Mouse (Mus musculus) frontal cortex, postnatal 25 days (tissue): ENCODE results near the gene Gm10024.
"Not testable (repeated sequence)": the region's sequence is repeated elsewhere in the genome, so short reads cannot be mapped to it uniquely, and the experiment has no call there.

ENCODE experiments used
- DNase-seq, 2 experiments: peaks; one replicate each; pipeline ENCODE4 v3.0.0; 2022; ENCODE audit warnings: low spot score in 2 of 2

Gene Gm10024

DNA sequence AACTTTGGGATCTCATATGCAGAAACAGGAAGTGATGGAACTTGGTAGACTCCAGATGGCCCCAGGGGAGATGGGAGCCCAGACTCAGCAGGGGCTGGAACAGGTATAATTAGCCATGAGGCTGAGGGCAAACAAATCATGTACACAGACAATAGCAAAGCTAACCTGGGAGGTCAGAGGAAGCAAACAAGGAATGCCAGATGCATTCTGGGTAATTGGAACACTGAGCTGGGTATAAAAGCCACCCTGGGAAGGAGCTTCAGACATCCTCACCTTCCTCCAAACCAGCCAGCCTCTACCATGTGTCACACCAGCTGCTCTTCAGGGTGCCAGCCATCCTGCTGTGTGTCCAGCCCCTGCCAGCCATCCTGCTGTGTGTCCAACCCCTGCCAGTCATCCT is at the start of gene Gm10024:
TSS of gene Gm10024 (plus strand) at position 301 of the 400 bp plus-strand sequence.
- not testable (repeated sequence) for DNase-seq

DNA sequence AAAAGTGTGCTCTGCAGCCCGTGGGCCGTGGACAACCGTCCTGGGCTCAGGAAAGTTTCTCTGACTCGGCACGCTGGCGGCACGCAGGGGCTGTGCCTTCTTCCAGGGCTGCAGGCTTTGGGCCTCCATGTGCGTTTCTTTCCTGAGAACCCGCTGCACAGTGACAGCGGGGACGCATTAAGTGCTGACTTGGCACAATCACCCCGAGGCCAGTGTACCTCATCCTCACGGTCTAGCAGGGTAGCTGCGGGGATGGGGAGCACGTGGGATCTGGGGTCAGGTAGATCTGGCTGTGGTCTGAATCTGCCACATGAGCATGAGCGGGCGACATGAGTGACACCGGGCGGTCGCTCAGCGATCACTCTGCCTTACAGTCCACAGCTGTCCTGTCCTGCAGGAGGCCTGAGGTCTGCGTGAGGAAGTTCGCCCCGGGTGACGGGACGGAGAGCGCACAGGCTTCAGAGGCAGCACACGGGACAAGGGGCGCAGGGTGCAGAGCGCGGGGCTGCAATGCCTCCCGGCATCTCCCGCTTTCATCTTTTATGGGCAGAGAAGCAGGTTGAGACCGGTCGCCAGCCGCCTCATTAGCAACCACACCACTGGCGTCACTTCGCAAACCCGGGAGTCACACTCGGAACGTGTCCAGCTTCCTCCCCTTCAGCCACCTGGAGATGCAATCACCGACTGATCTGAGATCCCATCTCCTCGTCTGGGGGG is 47.1 kb upstream of the Gm10024 start:
- no peak for DNase-seq

DNA sequence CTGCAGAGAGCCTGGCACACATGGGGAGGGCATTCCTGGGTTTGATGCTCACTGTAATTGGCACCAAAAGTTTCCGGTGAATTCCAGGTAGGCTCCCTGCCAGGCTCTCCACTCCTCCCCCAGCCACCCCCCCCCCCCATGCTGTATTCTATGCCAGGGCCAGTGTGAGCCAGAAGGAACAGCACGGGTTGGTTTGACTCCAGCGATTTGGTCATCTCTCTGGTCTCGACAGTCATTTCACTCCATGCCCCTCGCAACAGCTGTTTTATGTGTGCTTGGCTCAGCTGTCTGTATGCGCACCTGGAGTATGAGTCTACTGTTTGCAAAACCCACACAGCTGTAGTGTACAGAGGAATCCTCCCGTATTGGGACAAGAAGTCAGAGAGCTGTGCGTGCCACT is 44.9 kb upstream of the Gm10024 start:
- no peak for DNase-seq

DNA sequence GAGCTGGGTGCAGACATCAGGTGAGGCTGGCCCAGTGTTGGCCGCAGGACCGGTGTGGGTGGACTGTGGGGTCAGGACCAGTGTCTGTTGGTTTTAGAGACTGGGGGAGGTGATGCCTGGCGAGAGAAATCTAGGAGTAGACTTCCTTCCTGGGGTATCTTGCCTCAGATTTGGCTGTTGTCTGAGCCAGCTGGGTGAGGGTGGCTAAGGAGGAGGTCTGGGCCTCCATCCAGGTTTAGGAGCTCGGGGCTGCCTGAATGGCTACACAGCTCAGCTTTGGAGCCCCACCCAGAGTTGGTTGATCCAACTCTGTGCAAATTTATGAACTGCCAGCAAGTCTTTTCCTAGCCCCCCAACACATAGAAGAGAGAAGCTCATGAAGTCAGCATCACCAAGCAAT is 43.9 kb upstream of the Gm10024 start:
- peak in 1 of 2 experiments; percentile 24 for DNase-seq

DNA sequence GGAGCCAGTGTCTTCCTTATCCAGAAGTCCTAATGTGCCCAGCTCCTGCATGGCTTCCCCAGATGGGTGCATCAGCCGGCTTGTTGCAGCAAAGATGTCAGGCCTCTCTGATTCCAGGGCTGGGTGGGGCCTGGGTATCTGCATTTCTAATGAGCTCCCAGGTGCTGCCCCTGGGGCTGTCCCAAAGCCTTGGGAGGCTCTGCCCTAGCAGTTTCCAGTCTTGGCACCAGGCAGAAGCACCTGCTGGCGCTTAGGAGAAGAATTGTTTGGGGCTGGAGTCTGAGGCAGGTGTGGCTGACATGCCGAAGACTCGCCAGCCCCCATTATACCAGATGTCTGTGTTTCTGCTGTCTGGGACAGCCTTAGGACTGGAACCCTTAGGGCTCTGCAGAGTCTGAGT is 40.5 kb upstream of the Gm10024 start:
- DNase-seq: no peak

DNA sequence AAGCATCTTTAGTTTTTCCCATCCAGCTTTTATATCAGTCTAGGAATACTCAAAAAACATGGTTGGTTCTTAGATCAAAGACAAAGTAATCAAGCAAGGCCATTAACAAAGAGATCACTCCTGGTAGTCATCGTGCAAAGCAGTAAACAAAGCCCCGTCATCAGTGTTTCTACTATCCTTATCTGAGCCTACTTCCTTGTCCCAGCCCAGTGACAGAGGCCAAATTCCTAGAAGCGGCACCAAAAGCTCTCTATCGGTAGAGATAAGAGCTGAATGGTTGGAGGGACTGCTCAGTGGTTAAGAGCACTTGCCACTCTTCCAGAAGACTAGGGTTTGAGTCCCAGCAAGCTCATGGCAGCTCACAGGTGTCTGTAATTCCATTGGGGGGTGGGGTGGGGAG is 39.7 kb upstream of the Gm10024 start:
- DNase-seq: no peak

DNA sequence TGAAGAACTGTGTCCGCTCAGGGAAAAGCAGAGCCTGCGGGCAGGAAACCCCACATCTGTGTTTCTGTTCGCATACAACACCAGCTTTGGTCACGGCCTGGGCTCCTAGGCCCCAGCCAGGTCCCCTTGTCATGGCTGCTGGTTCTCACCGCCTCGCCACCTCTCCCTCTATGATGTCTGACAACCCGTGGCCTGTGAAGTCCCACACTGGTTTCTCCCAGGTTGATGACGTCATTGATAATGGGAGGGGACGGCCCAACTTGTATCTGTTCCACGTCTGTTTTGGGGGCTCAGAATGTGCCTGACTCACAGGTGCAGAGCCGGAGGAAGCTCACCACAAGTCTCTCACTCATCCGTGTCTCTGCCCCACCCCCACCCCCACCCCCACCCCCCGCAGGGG is 37.5 kb upstream of the Gm10024 start:
- no peak for DNase-seq

DNA sequence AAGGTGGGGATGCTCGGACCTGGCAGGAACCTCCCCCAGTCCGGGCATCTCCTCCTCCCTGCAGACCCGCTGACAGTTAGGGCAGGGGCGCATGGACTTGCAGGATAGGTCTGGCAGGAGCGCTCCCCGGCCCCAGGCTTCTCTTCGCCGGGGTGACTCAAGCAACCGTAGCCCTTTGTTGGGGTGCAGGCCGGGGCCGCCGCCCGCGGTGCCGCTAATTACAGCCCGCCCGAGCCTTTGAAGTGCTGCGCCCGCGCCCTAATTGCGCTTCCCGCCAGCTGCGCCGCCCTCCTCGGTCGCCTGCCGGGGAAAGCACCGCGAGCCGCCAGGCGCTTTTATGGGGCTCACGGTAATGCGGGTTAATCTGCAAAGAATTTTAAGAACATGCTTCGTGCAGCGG is 33.7 kb upstream of the Gm10024 start:
- no peak for DNase-seq

DNA sequence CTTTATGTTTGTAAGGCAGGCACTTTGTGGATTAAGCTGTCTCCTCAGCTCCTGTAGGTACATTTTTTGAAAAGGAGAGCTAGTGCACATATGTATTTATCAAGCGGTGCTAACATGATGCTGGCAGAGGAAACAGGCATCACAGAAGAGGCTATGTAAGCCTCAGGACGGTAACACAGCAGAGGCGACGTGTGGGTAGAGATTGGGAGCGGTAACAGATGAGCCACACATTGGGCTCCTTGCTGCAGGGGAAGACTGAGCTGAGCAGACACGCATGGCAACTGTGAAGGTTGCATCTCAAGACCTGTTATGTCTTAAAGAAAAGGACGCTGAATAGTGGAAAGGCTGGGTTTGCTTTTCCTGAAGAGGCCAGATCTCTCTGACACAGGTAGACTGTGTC is 28.3 kb upstream of the Gm10024 start:
- no peak for DNase-seq

DNA sequence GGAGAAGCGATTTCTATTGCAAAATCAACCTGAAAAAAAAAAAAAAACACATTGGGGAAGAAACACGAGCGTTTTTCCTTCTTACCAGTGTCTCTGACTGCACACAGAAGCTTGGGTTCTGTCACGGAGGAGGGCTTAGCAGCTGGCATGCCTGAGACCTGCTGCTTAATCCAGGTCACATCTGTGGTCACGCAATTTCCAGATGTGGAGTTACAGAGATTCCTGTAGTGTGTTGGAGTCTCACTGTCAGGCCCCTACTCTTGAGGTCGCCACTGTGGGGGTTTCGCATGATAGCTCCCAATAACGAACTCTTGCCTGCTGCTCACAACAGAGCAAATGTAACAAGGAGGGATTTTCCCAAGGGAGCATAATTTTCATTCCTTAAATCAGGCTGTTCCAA is 27.1 kb upstream of the Gm10024 start:
- no peak for DNase-seq

DNA sequence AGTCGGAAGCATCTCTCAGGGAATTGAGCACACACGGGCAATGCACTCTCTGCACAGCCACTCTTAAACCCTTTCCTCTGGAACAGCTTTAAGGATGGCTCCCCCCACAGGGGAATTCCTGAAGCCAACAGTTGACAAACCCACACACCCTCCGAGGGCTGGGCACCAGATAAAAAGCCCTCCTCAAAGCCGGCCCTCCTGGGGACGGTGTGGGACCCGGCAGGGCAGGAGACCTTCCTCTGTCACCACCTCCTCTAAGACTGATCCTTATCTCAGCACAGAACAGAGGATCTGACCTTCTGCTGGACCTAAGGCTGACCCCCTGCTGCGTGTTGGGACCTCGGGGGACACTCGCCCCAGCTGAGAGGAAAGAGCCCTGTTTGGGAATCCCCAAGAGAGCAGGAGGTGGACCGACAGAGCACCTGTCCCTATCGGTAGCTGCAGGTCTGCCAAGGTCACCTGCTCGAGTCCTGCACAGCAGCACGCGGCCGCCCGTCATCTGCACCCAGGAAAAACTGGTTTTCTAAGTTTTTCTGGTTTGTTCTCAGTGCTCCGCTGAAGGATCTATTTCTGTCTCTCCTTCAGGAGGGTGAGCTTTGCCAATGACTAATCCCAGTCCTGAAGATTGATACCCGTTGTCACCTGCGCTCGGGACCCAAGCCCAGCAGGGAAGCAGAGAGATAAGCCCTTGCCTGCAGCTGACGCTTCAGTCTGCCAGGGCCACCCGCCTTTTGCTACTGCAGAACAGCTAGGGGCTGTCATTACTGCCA is 25.2 kb upstream of the Gm10024 start, which contains the start of gene Tspear:
TSS of gene Tspear (plus strand) at position 675 of the 770 bp plus-strand sequence.
- no peak for DNase-seq

DNA sequence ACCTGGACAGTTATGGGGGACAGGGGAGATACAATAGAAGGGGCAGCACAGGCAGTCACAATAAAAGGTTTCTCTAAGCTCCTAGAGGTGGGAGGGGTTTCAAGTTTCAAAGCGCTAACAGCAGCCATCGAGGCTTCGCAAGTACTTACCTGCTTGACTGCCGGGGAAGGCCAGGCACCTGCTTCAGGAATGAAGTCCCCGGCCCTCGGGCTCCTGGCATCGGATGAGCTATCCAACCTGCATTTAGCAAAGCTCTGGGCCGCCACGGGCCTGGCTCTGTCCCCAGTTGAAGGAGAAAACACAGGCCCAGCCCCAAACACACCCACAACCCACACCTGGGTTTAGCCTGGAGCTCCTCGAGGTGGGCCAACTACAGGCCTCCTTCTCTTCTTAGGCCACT is 24.2 kb upstream of the Gm10024 start:
- no peak for DNase-seq

DNA sequence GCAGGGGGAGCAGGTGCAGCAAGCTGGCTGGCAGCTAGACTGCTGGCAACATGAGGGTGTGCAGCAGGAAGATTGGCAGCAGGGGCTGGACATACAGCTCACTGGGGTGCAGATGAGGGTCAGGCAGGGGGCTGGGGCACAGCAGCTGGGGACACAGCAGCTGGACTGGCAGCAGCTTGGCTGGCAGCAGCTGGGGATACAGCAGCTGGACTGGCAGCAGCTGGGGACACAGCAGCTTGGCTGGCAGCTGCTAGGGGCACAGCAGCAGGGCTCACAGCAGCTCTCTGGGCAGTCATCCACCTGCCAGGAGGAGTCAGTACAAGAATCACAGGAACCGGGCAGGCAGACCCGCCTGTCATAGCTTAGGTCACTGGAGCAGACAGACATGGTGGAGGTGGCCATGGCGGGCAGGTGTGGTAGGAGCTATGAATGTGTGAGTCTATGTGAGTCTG is 20.9 kb upstream of the Gm10024 start, which contains the start of gene Gm19402:
TSS of gene Gm19402 (minus strand) at position 402 of the 452 bp plus-strand sequence.
- not testable (repeated sequence) for DNase-seq

DNA sequence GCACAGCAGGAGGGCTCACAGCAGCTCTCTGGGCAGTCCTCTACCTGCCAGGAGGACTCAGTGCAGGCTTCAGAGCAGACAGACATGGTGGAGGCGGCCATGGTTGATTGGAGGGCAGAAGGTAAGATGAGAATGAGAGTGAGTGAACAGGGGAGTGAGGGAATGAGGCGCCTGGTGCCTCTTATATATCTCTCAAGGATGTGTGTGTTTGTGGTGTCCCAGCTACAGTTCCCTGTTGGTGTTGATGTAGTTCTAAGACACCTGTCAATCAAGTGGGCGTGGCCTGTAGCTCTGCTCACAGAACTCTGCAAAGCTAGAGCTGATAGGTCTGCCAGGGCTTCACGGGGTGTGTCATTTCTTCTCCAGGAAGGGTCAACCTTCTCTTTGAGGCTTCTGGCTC is 14.1 kb upstream of the Gm10024 start, which contains the start of gene Gm9508:
TSS of gene Gm9508 (minus strand) at position 101 of the 400 bp plus-strand sequence.
- DNase-seq: no peak

DNA sequence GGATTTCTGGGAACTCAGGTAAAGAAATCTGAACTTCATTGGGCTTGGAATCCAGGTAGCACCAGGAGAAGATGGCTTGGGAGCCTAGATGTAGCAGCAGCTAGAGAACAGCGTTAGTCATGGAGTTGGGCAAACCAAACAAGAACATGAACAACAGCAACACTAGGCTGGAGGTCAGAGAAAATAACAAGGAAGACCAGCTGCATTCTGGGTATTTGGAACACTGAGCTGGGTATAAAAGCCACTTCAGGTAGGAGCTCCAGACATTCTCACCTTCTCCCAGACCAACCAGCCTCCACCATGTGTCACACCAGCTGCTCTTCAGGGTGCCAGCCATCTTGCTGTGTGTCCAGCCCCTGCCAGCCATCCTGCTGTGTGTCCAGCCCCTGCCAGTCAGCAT is 4.9 kb upstream of the Gm10024 start, which contains the start of gene Gm10272:
TSS of gene Gm10272 (plus strand) at position 301 of the 400 bp plus-strand sequence.
- DNase-seq: no peak

DNA sequence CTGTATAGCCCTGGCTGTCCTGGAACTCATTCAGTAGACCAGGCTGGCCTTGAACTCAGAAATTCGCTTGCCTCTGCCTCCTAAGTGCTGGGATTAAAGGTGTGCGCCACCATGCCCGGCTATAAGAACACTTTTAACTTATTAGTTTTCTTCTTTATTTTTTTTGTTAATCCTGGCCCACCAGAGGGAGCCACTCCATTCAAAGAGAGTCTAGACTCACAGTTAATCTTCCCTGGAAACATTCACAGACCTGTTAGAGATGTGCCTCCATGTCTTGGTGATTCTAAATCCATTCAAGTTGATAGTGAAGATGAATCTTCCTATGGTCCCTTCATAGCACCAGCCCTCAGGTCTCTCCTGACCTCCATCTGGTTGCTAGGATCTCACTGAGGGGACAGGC is 1.4 kb upstream of the Gm10024 start:
- DNase-seq: no peak

DNA sequence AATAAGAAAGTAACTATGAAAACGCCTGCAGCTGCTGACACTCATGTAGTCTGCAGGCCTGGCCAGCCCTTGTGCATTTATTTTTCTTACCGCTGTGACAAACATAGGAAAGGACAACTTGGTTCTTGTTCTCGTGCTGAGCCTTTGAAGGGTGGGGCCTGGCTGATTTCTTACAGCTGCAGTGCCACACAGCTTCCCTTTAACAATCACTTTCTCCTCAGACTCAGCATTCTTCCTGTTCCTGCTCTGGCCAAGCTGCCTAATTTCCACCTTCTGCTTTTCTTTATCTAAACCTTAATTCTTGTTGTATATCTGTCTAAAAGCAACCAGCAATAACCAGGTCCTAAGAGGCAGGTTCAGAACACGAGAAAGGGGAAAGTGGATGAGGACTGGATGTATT is 2.5 kb downstream of the Gm10024 start:
- no peak for DNase-seq

DNA sequence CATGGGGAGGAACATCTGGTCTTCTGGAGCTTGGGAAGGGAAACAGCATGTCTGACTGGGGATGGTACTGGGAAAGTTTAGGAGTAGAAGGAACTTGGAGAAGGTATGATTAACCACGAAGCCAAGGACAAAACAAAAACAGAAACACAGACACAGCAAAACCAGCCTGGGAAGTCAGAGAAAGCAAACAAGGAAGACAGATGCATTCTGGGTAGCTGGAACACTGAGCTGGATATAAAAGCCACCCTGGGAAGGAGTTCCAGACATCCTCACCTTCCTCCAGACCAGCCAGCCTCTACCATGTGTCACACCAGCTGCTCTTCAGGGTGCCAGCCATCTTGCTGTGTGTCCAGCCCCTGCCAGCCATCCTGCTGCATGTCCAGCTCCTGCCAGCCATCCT is 4.2 kb downstream of the Gm10024 start, which contains the start of gene Gm10142:
TSS of gene Gm10142 (plus strand) at position 301 of the 400 bp plus-strand sequence.
- no peak for DNase-seq

DNA sequence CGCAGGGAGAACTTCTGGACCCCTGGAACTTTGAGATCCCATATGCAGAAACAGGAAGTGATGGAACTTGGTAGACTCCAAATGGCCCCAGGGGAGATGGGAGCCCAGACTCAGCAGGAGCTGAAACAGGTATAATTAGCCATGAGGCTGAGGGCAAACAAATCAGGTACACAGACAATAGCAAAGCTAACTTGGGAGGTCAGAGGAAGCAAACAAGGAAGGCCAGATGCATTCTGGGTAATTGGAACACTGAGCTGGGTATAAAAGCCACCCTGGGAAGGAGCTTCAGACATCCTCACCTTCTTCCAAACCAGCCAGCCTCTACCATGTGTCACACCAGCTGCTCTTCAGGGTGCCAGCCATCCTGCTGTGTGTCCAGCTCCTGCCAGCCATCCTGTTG is 9.0 kb downstream of the Gm10024 start, which contains the start of gene Krtap12-1:
TSS of gene Krtap12-1 (plus strand) at position 301 of the 400 bp plus-strand sequence.
- DNase-seq: not testable (repeated sequence)

DNA sequence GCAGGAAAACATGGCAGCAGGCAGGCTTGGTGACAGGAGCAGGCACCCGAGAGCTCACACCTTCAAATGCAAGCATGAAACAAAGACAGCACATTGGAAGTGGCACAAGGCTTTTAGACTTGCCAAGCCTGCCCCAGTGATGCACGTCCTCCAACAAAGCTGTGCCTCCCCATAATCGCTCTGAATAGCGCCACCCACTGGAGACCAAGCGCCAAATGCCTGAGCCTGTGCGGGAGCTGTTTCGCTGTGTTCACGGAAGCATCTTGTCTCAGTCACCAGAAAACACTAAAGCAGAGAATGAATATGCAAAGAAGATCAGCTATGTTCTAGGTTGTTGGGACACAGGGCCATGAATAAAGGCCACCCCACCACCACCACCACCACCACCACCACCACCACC is 13.6 kb downstream of the Gm10024 start:
- DNase-seq: no peak

DNA sequence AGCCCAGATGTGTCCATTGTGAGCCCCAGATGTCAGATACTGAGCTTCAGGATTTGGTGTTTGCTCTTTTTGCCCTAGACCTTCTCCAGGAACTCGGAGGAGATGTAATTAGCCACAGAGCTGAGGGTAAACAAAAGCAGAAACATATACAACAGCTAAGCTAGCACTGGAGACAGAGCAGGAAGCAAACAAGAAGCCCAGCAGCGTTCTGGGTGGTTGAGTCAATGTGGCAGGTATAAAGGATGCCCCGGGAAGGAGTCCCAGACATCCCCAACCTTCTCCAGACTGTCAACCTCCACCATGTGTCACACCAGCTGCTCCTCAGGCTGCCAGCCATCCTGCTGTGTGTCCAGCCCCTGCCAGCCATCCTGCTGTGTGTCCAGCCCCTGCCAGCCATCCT is 14.9 kb downstream of the Gm10024 start, which contains the start of gene Gm10100:
TSS of gene Gm10100 (plus strand) at position 301 of the 400 bp plus-strand sequence.
- DNase-seq: no peak

DNA sequence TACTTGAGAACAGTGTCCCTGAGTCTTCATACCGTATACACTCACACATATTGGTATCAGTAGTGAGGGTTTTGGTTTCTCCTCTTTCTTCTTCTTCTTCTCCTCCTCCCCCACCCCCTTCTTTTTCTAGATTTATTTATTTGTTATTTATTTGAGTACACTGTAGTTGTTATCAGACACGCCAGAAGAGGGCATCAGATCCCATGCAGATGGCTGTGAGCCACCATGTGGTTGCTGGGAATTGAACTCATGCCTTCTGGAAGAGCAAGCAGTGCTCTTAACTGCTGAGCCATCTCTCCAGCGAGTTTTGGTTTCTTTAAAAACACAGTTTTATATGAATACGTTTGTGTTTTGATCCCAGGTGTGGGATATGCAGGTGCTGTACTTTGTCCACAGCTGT is 17.0 kb downstream of the Gm10024 start:
- no peak for DNase-seq
